Mouse (Mus musculus) spleen, adult 2 months (tissue): ENCODE data around the gene Dnmt1.

Experiments used
- CTCF ChIP-seq: fragments of 200-500 bp; IDR thresholded peaks from 2 replicates; pipeline ENCODE4 v1.5.1; 2011; ENCODE audit warnings: mild to moderate bottlenecking, inconsistent platforms; ENCODE audit not compliant: insufficient read depth, insufficient read length, insufficient replicate concordance; ENCODE audit errors: extremely low read depth
- POLR2A ChIP-seq: fragments of 200-500 bp; IDR thresholded peaks from 2 replicates; pipeline ENCODE4 v1.6.1; 2011; ENCODE audit warnings: low read depth, low read length, inconsistent platforms

- TF ChIP-seq CTCF: no peak
- TF ChIP-seq POLR2A: no peak
Observed at GRCm38 (mm10) chr9:20950419-20950818, 9.3 kb downstream of the Dnmt1 start.
